Mouse (Mus musculus): ENCODE measurements around the gene Olfr1104.

The Olfr1104 gene

DNA sequence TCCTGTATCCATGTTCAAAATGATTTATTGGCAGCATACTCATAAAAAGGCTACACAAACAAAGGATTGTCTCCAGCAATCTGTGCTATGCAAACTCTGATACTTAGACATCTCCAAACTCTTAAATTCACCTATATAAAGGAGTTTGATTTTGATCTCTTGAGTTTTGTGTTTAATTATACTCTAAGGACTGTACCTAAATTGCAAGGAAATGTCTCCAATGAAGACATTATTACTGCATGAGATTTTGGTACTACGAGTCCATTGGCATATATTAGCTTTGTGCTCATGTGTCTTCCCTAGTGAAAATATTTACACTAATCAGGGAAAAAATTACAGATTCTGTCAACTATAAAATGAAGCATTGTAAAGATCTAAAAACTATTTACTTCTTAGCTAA, at the start of gene Olfr1104:
Gene Olfr1104, minus strand, starts transcription at position 101 of the 400 bp plus-strand sequence.
- DNase-seq (ENCODE audit: low read depth, low spot score) = no peak

DNA sequence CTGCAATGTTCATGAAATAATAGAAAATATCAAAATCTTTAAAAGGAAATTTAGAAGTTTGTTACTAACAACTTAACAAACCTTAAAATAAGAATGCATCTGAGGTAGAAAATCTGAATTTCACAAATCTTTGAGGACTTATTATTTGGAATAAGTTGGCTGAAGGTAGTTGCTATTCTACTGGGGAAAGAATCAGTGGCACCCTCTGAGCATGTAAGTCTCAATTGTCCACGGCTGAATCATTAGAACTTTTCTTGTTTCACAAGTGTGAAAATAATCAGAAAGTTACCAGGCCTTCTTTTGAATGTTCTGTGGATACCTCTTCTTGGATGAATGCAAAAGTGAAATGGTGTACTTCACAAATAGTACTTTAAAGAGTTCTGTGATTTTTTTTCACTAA, 48.8 kb upstream of the Olfr1104 start, which contains the start of gene Olfr1107:
Gene Olfr1107, minus strand, starts transcription at position 101 of the 400 bp plus-strand sequence.
- no peak for DNase-seq (ENCODE audit: low read depth, low spot score)

- DNase-seq (ENCODE audit: low read depth, low spot score) = no peak
These were observed 25.3 kb upstream of the Olfr1104 start, which contains the start of gene Olfr1106 for GRCm38 (mm10) chr2:87052173-87052572. Gene Olfr1106 (minus strand): TSS chr2:87052273.

GRCm38 (mm10) chr2:87036431-87036830, 9.6 kb upstream of the Olfr1104 start, which contains the start of gene Olfr1105:
Gene Olfr1105 (minus strand): TSS chr2:87036531.
- no peak for DNase-seq (ENCODE audit: low read depth, low spot score)

DNA sequence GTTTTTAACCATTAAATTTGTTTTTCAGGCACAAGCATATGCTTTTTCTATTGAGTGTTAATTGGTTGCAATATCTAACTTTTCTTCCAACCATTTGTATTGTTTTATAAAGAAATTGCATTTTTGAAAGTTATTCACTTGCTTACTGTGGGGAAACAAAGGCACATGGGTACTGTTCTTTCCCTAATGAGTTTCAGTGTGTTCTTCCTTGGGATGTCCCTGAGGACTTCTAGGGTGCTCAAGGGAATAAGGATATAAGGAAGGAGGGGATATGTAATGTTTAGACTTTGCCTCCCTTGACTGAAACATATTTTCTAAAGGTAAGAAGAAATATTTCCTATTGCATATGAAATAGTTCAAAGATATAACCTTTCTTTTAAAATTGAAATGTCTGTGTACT, 28.8 kb downstream of the Olfr1104 start, which contains the start of gene Olfr1102:
Gene Olfr1102, plus strand, starts transcription at position 301 of the 400 bp plus-strand sequence.
- DNase-seq (ENCODE audit: low read depth, low spot score) = no peak

DNA sequence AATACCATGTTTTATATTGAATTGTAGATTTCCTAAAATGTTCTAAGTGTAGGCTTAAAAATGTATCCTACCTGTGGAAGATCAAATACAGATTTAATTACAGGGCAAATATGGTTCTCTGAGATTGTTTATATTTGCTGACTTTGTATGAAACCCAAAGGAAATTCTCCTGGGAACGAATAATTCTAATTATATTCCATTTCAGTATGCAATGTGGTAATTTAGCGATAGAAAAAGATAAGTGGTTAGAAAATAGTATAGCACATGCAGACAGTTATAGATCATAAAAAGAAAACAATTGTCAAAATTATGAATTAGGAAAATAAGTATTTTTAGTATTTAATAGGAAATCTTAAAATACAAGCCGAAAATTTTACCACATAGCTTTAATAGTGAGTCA, 35.8 kb downstream of the Olfr1104 start, which contains the start of gene Olfr1101:
Gene Olfr1101, minus strand, starts transcription at position 101 of the 400 bp plus-strand sequence.
- no peak for DNase-seq (ENCODE audit: low read depth, low spot score)

DNA sequence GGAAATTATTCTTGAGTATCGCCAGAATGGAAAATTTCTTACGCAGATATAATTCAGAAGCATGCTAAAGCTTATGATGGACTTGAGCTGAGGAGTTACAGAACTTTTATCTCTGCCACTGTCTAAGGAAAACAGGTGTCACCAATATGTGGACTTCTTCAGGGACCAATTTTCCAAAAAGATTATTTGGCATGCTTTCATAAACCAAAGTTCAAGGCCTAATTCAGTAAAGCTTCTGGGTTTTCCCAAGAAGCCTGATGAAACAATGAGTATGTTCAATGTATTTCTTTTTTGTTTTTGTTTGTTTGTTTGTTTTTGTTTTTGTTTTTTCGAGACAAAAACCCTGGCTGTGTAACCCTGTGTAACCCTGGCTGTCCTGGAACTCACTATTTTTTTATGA, 47.0 kb downstream of the Olfr1104 start, which contains the start of gene Olfr1100:
Gene Olfr1100, minus strand, starts transcription at position 101 of the 400 bp plus-strand sequence.
- no peak for DNase-seq (ENCODE audit: low read depth, low spot score)
